Mouse (Mus musculus) left cerebral cortex, postnatal 36 days (tissue): ENCODE results near the gene Ormdl1. TPM values are rescaled to one million over a fixed set of nuclear protein-coding genes. Genes with fewer than 3 reads are reported as not detected.
A peak's percentile ranks its signal among the peaks of the same experiment; 100 is the strongest.
"Not testable (repeated sequence)": the region's sequence is repeated elsewhere in the genome, so short reads cannot be mapped to it uniquely, and the experiment has no call there.

Experiments
- DNase-seq, 2 experiments: peaks; one replicate each; pipeline ENCODE4 v3.0.0; 2021 to 2022; ENCODE audit warnings: low spot score in 2 of 2, mixed read lengths in 1 of 2
- intact Hi-C: fragments of 180-260 bp; cut with DNase I; formaldehyde crosslinking; loops from one replicate; pipeline ENCODE4 v1.15.1; 2025
- total RNA-seq, 2 experiments: library from RNA; stranded (reverse); gene quantifications; 2 replicates each; pipeline ENCODE4 v1.2.3; 2021

Ormdl1 gene
- total RNA-seq, result 10 to 100 TPM in 1 of 2 experiments, 1 to 10 TPM in 1; 7.3 to 10.3 TPM

DNA sequence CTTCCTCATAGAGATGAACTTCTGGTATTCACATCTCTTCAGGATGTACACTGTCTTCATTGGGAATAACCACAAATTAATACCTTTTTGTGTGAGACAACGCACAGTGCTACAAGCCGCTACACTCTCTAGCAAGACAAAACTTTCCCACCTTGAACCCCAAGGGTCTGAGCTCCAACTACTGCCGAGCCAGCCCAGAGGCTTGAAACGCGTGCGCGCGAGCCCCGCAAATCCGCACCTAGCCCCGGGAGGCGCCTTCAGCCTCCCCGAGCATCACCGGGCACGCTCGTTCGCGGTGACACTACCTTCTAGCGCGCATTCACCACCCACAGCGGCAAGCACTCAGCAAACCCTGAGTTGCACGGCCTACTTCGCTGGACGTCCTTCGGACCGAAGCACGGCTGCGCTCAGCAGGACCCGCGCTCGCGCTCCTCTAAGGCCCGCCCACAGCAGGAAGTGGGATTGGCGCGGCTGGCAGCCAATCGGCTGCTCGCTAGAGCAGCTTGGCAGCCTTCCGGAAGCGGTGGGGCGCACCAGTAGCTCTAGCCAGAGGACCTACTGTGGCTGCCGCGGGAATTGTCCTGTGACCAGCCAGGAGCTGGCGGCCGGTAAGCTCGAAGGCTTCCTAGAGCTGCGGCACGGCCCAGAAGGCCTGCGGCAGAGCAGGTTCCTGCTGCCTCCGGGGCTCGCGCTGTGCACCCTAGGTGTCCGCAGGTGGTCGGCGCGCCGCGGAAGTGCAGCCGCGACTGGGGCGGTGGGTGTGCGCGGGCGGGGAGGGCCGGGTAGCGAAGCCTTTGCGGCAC lies at the start of gene Ormdl1, which contains the start of the genes Pms1 and Gm28778:
Gene Ormdl1, plus strand, starts transcription at position 515 of the 803 bp plus-strand sequence.
Gene Pms1, minus strand, starts transcription at position 438 of the 803 bp plus-strand sequence.
Gene Gm28778, plus strand, starts transcription at position 531 of the 803 bp plus-strand sequence.
- intact Hi-C loops, result no loop called here
- DNase-seq, result peak; percentile 94 to 96

GRCm38 (mm10) chr1:53264958-53265612 lies 31.8 kb upstream of the Ormdl1 start:
- intact Hi-C loops, DNase-seq: not testable (repeated sequence)

DNA sequence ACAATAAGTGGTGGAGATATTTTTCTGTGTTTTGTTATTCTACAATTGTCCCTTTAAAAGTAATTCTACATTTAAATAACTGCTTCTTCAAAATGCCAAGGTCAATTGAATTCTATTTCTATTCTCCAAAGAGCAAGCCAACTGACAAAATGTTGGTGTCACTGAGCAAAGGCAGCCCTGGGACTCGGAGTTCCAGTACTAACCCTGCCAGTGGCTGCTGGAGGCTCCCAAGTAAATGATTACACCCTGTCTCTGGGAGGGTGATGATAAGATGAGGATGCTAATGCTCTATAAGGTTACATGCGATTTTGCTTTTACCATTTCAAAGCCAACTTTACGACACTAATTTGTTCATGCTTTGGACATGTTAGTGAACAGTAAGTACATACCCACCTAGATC lies 27.0 kb upstream of the Ormdl1 start:
- DNase-seq, result no peak
- intact Hi-C loops, result no loop called here

- intact Hi-C loops, result loop anchor here (2.0 kb wide), 1 partner anchor 220 kb away; no protein-coding TSS in a partner anchor
- peak; percentile 10 to 16 for DNase-seq
Observed at GRCm38 (mm10) chr1:53272646-53273045, 24.2 kb upstream of the Ormdl1 start.

- intact Hi-C loops, result no loop called here
- no peak for DNase-seq
Observed at GRCm38 (mm10) chr1:53291197-53291596, 5.7 kb upstream of the Ormdl1 start.

GRCm38 (mm10) chr1:53300506-53300905 lies 3.6 kb downstream of the Ormdl1 start:
- intact Hi-C loops, result no loop called here
- no peak for DNase-seq

DNA sequence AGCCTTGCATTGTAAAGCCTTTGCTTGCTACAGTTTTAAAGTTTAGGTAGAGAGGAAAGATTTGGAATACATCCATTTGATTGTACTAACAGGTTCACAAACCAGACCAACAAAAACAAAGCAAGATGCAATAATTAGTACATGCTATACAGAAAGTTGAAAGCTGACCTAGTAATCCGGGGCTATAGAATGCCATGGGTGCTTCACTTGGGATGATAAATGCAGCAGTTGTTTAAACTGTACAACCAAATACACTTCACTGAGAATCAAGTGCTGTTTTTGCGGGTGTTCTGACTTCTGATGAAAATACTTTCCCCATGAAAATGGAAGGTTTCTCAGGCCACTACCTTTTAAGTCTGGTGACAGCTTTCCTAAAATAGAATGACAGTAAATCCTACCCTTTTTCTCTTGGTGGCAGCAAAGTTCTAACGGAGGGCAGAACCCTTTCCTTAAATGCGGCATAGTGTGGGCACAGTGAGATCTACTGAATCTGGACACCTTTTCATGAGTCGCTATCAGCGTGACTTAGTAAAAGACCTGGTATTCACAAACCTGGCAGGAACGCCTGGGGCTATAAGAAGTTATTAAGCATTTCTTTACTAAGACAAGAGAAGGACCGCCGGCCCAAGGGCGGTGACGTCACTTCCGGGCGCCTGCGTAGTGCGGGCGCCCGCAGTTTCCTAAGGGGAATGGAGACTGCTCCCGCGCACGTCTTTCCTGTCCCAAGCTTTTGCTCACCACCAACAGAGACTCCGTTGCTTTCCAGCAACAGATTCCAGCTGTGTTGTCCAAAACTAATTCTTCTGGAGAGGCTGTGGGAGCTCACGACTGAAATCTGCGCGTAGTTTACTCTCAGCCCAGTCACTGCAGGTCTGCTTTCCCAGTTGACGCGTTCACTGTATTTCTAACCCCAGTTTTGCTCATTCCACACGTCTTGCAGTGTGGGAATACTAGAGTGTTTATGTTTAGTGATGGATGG lies 16.4 kb downstream of the Ormdl1 start, which contains the start of gene Osgepl1:
Gene Osgepl1, plus strand, starts transcription at position 636 of the 979 bp plus-strand sequence.
- intact Hi-C loops, result no loop called here
- peak; percentile 87 to 88 for DNase-seq

DNA sequence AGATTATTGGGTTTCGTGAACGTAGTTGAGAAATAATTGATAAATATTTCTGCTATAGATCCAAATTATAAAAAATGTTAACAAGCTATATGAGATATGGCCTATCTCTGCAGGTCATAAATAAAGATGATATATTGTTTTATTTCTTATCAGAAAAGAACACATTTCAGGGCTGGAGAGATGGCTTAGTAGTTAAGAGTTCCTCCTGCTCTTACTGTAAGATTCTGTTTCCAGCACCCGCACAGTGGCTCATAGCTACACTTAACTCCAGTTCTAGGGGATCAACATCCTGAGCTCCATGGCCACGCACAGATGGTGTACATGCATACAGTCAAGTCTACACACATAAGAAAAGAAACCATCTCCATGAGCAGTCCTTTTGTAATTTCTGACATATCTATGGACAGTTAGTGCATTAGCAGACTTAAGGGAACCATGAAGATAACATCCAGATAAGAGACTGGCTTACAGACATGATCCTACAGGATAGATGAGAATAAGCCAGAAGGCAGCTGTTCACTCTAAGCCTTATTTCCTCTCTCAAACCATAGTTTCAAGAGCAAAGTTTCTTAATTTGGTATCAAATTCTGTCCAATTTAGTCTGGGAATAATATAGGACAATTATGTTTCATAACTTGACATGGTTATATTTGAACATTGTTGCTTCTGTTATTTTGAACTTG lies 24.9 kb downstream of the Ormdl1 start:
- DNase-seq, result no peak
- intact Hi-C loops, result no loop called here

- intact Hi-C loops, result no loop called here
- DNase-seq, result no peak
Observed at GRCm38 (mm10) chr1:53323254-53323653, 26.4 kb downstream of the Ormdl1 start.

GRCm38 (mm10) chr1:53324277-53324676 lies 27.4 kb downstream of the Ormdl1 start:
- no peak for DNase-seq
- intact Hi-C loops, result no loop called here

- intact Hi-C loops, result no loop called here
Observed at GRCm38 (mm10) chr1:53324827-53325494, 28.1 kb downstream of the Ormdl1 start.

DNA sequence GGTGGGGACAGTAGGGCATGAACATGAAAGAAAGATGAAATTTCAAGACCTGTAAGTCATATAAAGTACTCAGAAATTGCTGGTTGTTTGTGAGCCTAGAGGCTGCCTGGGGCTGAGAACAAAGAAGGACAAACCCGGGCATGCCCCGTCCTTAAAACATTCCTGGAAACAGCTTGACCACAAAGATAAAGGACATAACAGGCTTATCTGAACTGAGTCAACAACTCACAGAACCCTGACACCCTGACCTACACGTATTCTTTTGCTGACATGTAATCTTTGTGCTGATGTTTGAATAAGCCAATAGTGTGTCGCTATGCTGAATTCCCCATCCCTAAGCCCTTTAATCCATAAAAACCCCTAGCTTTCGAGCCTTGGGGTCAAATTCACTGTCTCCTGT lies 36.6 kb downstream of the Ormdl1 start:
- intact Hi-C loops, DNase-seq: not testable (repeated sequence)

More at GRCm38 (mm10) chr1:53324827-53325494, 28.1 kb downstream of the Ormdl1 start:
- no peak for DNase-seq

DNA sequence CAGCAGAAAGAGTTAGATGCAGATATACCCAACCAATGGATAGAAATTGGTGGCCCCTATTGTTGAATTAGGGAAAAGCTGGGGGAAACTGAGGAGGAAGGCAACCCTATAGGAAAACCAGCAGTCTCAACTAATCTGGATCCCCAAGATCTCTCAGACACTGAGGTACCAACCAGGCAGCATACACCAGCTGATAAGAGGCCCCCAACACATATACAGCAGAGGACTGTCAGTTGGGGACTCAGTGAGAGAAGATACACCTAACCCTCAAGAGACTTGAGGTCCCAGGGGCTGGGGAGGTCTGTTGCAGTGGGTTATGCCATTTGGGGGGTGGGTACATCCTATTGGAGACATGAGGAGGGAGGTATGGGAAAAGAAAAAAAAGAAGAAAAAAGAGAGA lies 38.6 kb downstream of the Ormdl1 start:
- no peak for DNase-seq
- intact Hi-C loops, result no loop called here

- DNase-seq, intact Hi-C loops: not testable (repeated sequence)
Observed at GRCm38 (mm10) chr1:53337403-53337802, 40.5 kb downstream of the Ormdl1 start.

DNA sequence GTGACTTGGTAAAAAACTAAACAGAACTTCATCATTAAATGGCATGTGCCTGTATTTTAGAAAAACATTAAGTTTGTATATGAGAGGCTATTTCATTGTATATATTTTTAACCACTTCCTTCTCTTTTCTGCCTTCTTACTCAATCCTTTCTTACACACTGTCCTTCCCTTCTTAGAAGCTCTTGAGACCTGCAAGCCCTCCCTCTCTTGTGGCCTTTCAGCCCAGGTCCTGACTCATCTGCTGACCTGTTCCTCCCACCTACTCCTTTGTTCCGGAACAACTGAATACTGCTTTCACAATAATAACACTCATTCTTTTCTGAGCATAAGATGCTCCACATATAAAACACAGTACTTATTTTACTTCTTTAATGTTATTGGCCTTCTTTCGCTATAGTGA lies 44.2 kb downstream of the Ormdl1 start:
- DNase-seq, result no peak
- intact Hi-C loops, result no loop called here

DNA sequence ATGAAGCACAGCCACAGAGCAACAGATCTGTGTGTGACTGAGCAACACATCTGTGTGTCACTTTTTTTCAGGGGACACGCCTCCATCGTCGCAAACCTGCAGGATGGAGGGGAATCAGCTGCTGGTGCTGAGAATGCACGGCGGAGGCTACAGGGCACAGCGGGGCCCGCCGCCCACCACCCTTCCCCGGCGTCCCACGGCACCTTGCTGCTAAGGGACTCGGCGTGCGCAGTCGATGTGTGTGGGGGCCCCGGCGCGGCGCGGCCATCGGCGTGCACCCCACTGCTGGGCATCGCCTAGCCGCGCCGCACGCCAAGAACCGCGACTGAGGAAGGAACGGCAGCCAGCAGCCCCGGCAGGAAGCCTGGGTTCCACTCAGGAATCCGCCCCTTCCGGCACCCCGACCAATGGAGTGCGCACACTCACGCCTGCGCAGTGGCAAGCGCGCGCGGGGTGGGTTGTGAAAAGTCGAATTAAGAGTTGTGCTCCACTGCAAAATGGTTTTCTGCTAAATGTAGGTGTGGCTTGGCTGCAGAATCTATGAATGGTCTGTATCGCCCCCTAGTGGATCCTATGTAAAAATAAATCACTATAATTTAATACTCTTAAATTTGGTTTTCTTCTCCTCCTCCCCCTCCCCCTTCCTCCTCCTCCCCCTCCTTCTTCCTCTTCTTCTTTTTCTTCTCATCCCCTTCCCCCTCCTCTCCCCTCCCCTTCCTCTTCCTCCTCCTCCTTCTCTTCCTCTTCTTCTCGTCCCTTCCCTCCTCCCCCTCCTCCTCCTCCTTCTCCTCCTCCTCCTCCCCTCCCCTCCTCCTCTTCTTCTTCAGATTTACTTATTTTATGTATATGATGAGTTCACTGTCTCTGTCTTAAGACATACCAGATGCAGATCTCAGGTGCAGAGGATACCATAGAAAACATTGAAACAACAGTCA lies 55.7 kb downstream of the Ormdl1 start, which contains the start of the genes Asdurf, Gm28551 and Asnsd1:
Gene Asdurf, minus strand, starts transcription at position 293 of the 935 bp plus-strand sequence.
Gene Gm28551, minus strand, starts transcription at position 341 of the 935 bp plus-strand sequence.
Gene Asnsd1, minus strand, starts transcription at position 426 of the 935 bp plus-strand sequence.
- intact Hi-C loops, result loop anchor here (2.0 kb wide), 1 partner anchor 300 kb away; no protein-coding TSS in a partner anchor
- peak; percentile 97 to 98 for DNase-seq

- DNase-seq, result no peak
- intact Hi-C loops, result no loop called here
Observed at GRCm38 (mm10) chr1:53358988-53359387, 62.1 kb downstream of the Ormdl1 start.
